Mouse (Mus musculus) adrenal gland (tissue): ENCODE results near the gene Prex1.

ENCODE experiments used
- intact Hi-C: fragments of 180-260 bp; cut with DNase I; formaldehyde crosslinking; loops from one replicate; pipeline ENCODE4 v1.15.1; 2025

Prex1 gene

GRCm38 (mm10) chr2:166727790-166728189, 14.2 kb upstream of the Prex1 start:
- intact Hi-C loops = no loop called here

DNA sequence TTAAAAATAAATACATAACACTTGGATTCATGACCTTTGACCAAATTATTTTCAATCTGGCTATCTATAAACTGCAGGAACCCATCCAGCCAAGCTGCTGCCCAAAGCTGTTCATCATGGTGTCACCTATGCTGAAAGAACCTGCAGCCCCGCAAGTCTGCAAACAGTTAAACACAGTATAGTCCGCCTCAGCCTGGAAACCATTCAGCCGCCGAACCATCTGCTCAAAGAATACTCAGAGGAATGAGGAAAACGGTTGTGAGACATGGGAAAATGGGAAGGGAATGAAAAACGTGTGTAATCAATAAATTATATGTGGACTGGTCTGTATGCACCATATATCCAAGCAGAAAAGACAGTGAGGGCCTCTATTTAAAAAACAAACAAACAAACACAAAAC, 13.3 kb upstream of the Prex1 start:
- intact Hi-C loops = no loop called here

- intact Hi-C loops = no loop called here
Observed at GRCm38 (mm10) chr2:166720416-166720815, 6.8 kb upstream of the Prex1 start.

DNA sequence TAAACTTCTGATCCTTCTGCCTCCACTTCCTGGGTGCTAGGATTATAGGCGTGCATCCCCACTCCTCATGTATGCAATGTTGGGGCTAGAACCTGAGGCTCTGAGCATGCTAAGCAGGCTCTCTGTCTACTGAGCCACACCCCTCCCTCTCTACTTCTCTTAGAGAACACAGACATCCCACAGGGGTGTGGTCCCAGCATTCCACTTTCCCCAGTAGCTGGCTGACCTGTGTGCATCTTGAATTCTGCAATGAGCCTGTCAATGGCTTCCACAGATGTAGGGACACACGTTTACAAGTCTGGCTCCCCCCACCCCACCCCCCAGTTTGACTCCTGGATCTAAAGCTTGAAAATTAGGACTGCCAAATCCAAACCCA, 6.3 kb upstream of the Prex1 start:
- intact Hi-C loops = no loop called here

DNA sequence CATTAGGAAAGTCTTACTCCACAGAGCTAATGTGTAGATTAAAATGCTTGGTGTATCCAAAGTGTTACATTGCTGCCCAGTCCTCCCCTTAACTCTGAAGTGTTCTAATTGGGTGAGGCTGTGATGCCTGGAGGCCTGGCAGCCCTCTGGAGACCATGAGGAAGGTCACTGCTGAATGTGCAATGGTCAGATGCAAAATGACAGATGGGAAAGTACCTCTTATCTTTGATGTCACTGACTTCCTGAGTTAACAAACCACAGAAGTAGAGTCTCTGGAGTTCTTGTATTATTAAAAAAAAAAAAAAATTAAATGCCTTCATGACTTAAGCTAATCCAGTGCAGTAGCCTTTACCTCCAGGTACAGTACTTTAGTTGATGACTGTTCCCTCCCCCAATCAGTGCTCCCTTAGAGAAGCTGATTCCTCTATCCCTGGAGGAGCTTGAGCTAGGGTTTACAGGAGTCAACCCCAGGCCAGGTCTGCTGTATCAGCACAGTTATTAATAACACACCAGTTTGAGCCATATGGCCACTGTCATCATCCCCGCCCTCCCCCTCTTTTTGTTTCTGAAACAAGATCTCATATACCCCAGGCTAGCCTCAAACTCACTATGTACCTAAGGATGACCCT, 5.8 kb upstream of the Prex1 start:
- intact Hi-C loops = no loop called here

DNA sequence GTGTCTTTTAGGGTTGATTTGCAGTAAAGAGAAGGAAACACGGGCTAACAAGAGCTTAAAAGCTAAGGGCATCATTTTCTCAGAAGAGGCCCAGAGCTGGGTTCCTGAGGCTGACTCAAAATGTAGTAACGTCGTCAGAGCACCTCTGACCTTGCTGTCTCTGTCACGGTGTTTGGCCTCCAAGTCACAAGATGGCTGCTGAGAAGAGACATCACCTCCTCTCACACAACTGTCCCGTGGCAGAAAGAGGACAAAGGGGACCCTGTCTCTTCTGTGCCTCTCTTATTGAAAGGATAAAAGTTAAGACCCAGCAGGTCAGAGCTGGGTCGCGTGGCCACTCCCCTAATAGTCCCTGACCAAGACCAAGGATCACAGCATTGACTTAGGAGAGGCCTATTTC, 2.4 kb upstream of the Prex1 start:
- intact Hi-C loops = no loop called here

DNA sequence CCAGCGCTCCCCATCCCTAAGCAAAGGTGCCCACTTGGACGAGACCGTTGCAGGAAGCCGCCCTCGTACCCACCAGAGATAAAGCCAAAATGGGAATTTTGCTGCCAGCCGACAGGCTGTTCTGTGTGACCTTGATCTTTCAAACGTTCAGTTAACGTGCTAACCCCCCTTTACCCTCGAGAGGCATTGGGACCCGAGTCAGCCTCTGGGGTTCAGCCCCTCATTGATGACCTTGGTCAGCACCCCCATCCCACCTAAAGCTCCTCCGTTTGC, 731 bp upstream of the Prex1 start:
- intact Hi-C loops = loop anchor here (5.0 kb wide), 1 partner anchor 63 kb away; no protein-coding TSS in a partner anchor

- intact Hi-C loops = loop anchor here (5.0 kb wide), 1 partner anchor 64 kb away; no protein-coding TSS in a partner anchor
Observed at GRCm38 (mm10) chr2:166712801-166713689, 587 bp downstream of the Prex1 start.

DNA sequence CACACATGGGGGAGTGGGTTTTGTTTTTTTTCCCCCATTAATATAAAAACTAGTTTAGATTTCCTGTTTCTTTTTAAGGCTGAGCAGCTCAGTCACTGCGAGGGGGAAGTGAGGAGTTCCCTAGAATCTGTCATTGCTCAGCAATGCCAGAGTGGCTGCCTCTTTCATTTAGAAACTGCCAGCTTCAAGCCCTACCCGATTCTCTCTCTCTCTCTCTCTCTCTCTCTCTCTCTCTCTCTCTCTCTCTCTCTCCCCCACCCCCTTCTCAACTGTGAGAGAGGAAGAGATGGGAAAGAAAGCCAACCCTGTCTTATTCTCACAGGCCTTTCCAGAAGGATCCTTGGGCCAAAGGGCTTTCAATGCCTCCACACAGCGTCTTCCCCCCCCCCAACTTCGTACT, 1.3 kb downstream of the Prex1 start:
- intact Hi-C loops = loop anchor here (5.0 kb wide), 1 partner anchor 65 kb away; no protein-coding TSS in a partner anchor

DNA sequence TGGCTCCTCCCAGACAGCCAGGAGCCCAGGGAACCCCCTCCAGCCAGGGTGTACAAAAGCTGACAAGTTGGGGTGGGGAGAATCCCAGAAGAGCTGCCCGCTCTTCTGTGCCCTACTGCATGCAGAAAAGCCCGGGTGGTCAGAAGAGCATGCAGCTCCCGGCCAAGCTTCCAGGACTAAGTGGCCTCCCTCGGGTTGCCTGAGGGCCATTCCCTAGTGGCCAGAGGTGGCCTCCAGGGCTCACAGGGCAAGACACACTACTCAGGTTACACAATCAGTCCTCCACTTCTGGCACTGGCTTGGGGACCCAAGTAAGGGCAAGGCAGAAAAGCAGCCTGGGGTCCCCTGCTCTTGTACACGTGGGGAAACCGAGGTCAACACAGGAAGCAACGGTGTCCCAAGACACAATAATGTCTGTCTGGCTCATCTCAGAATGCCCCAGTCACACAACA, 1.9 kb downstream of the Prex1 start:
- intact Hi-C loops = loop anchor here (5.0 kb wide), 1 partner anchor 66 kb away; no protein-coding TSS in a partner anchor

DNA sequence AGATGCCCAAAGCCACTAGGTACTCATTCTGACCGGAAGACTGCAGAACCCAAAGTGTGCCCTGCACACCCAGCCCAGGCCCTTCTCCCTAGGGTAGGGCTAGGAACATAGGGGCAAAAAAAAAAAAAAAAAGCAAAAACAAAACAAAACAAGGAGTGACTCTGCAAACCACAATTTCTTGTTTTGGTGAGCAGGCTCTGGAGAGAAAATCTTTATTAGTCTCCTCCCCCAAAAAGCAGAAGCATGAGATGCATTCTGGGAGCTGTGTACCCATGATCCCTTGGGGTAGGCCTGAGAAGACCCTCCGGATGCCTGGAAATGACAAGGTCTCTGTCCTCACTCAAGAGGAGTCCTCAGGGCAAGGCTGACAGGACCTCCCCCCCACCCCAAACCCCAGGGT, 3.7 kb downstream of the Prex1 start:
- intact Hi-C loops = loop anchor here (5.0 kb wide), 2 partner anchors 48 to 67 kb away; no protein-coding TSS in a partner anchor

DNA sequence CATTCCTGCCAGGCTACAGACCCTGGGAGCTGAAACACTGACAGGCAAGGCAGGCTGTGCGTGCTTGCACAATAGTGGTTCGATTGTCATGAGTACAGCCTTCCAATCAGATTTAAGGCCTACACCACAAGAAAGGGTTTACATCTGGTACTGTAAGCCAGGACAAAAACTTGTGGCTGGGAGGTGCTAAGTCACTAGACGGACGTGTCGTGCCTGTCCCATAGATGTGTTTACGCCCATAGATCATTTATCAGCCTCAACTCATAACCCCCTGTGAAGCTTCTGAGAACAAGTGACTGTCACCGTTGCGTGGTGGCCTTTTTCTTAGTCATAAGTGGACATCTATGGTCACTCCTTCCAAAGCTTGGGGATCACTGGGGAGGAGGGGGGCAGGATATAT, 5.3 kb downstream of the Prex1 start:
- intact Hi-C loops = loop anchor here (5.0 kb wide), 1 partner anchor 46 kb away; no protein-coding TSS in a partner anchor

- intact Hi-C loops = loop anchor here (5.0 kb wide), 1 partner anchor 44 kb away; no protein-coding TSS in a partner anchor
Observed at GRCm38 (mm10) chr2:166706526-166706925, 7.1 kb downstream of the Prex1 start.

- intact Hi-C loops = no loop called here
Observed at GRCm38 (mm10) chr2:166703491-166703890, 10.1 kb downstream of the Prex1 start.

DNA sequence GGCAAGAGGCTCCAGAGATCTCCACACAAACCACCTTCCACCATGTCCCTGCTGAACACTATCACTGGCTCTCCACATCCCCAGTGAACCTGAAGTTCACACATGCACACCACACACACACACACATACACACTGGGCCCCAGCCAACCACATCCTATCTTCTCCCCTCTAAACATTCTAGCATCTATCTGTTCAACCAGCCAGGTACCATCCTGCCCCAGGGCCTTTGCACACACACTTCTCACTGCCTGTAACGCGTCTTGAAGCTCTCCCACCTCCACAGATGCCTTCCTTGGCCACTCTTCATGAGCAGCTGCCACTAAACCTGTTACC, 11.6 kb downstream of the Prex1 start:
- intact Hi-C loops = no loop called here

GRCm38 (mm10) chr2:166701248-166702112, 12.2 kb downstream of the Prex1 start:
- intact Hi-C loops = no loop called here

- intact Hi-C loops = no loop called here
Observed at GRCm38 (mm10) chr2:166700732-166701131, 12.9 kb downstream of the Prex1 start.

DNA sequence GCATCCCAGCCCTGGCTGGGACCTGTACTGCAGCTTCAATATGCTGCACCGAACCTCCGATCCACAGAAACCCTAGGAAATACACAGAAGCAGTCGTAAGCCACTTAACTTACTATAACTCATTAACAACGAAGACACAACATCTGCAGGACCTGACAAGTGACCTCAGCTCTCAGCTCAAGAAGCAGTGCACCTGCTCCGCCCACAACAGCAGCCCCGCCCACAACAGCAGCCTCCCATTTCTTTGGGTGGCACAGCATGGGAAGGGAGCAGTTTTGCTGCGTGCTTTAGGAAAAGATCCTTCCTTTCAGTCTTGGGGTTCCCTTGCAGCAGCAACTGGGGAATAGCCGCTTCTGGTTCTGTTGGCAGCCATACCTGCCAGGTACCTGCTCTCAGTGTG, 13.5 kb downstream of the Prex1 start:
- intact Hi-C loops = no loop called here

- intact Hi-C loops = no loop called here
Observed at GRCm38 (mm10) chr2:166699552-166699951, 14.1 kb downstream of the Prex1 start.

GRCm38 (mm10) chr2:166694616-166695015, 19.0 kb downstream of the Prex1 start:
- intact Hi-C loops = loop anchor here (5.0 kb wide), 1 partner anchor 87 kb away; no protein-coding TSS in a partner anchor

- intact Hi-C loops = loop anchor here (5.0 kb wide), 1 partner anchor 86 kb away; no protein-coding TSS in a partner anchor
Observed at GRCm38 (mm10) chr2:166693394-166693793, 20.2 kb downstream of the Prex1 start.
